Mouse (Mus musculus): ENCODE measurements around the gene Bmp6. TPM values are rescaled to one million over a fixed set of nuclear protein-coding genes. Genes with fewer than 3 reads are reported as not detected.

Gene Bmp6
- polyA plus RNA-seq, 2 experiments from 2014 or later: not detected

- no peak for ATAC-seq
Measured at GRCm38 (mm10) chr13:38516582-38516981, 171.7 kb downstream of the Bmp6 start.

GRCm38 (mm10) chr13:38520299-38520698, 175.4 kb downstream of the Bmp6 start:
- no peak for ATAC-seq

DNA sequence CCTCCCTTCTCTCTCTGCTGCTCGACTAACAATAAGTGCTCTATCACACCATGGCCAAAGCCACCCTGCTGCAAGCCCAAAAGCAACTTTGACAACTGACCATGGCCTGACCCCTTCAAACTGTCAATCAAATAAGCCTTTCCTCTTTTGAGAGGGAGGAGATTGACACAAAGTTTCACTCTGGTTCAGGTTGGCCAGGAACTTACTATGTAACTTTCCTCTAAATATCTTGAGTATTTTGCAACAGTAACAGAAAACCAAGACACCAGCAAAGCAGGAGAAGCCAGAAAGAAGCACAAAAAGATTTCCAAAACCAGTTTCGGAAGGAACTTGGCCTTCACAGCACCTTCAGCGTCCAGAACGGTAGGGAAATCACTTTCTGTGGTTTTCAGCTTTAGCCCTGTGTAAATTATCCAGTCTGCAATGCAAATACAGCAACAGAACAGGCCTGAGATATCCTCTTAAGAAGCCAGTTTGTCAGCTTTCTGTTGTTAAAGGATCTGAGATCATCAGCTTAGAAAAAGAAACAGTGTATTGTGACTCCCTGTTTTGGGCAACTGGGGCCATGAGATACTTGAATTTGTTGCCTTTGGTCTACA, 177.2 kb downstream of the Bmp6 start:
- no peak for ATAC-seq

DNA sequence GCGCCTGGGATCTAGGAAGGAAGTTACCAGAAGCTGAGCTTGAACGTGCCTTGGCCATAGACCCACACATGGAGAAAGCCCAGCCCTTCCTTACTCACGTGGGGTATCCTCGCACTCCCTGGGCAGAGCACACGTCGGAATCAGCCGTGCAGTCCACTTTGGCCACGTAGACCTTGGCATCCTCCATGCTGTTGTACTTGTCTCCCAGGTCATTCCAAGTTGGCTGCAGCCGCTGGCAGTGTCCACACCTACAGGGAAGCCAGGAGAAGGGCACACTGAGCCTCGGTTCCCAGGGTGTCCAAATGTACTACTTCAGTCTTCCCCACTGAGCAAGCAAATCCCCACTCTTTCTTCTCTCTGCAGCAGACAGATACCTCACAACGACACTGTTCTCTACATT, 178.3 kb downstream of the Bmp6 start:
- ATAC-seq: no peak

GRCm38 (mm10) chr13:38525261-38525660, 180.4 kb downstream of the Bmp6 start:
- no peak for ATAC-seq

GRCm38 (mm10) chr13:38526116-38526515, 181.2 kb downstream of the Bmp6 start:
- no peak for ATAC-seq

DNA sequence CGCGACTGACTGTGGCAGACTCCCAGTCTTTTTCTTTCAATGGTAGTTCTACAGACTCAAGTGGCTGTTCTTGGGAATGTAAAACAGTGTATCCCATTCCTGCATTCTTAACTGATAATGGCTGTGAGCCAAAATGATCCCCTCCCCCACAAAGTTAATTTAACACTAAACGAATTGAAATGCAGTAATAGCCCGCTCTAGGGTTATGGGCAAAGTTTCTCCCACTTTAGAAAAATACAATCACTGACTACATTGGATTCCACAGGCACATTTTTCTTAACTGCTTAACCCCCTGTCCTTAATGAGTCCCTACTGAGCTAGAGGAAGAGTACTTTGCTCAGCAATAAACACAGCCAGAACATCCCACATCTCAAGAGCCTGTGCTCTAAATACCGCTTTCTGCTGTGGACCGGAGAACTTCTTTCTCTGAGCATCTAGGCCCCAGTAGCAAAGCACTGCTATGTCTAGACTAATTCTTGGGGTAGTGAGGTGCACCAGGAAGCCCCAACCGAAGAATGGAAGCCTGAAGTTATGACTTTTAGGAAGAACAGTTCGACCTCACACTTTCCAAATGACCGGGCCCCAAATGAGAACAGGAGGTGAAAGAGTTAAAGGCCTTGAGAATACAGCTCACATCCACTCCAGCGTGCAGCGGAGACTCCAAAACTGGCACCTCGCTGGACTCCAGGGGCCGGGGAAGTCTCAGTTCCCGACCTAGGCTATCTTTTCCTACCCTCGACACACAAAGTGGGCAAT, 182.3 kb downstream of the Bmp6 start:
- ATAC-seq: no peak

GRCm38 (mm10) chr13:38527797-38528650, 183.1 kb downstream of the Bmp6 start:
- ATAC-seq: peak; percentile 87

DNA sequence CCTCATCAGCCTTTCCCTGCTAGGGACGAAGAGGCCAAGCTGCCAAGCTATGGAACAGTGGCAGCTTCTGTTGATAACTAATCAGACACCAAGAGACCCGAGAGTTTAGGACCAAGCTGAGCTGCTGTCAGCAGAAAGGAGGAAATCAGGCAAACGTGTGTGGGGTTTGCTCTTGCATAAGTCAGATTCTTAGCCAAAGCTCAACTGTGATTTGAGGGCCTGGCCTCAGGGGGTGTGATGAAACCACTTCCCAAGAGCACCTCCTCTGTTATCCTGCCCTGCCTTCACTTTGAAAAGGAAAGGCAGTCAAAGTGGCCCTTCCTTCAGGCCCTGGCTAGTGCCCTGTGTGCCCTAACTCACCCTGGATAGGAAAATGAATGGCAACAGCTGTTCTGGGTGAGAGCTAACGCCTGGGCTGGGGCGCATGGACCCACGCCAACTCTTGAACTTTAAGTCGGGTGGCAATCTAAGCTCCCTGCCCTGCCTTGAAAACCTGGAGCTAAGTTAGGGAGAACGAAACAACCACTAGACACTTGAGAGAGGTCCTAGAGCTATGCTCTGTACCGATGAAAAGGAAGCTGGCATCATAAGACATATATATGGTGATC, 183.9 kb downstream of the Bmp6 start, which contains the start of gene Txndc5:
Gene Txndc5 (minus strand): TSS at position 138 of the 608 bp plus-strand sequence.
- ATAC-seq: peak; percentile 16

DNA sequence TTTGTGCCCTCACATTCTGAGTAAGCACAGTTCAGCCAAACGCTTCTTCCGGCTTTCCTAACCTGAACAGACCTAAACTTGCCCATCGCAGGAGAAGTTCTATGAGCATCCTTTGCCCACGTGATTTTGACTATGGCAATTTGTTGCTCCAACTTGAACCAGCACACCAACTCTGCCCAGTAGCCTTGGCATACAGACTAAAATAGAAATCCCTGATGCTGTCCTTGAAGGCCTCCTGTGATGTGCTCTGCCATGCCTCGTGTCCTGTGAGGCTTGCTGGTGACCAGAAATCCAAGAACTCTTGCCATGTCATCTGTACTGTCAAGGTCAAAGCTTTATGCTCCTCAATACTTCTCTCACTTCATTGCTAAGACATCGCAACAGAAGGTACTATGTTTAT, 184.7 kb downstream of the Bmp6 start:
- ATAC-seq: no peak

DNA sequence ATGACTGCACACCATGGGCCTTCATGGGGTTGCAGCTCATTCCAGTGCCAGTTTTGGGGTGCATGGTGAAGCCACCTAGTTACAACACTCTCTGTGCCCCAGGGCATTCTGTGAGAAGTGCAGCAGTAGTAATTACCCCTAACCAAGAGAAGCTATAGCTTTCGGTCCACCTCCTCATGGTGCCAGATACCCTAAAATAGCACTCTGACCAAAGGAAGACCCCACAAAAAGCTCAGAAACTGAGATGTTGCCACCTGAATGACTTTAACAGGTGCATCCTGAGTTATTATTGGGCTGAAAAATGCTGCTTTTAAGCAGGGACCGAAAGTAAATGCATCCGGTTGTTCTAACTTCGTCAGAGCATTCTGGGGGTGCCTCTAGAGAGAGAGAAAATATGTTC, 186.6 kb downstream of the Bmp6 start:
- ATAC-seq: no peak

- ATAC-seq: no peak
Measured at GRCm38 (mm10) chr13:38533461-38533860, 188.6 kb downstream of the Bmp6 start.

GRCm38 (mm10) chr13:38534016-38534415, 189.1 kb downstream of the Bmp6 start:
- no peak for ATAC-seq

- no peak for ATAC-seq
Measured at GRCm38 (mm10) chr13:38534731-38535130, 189.8 kb downstream of the Bmp6 start.

DNA sequence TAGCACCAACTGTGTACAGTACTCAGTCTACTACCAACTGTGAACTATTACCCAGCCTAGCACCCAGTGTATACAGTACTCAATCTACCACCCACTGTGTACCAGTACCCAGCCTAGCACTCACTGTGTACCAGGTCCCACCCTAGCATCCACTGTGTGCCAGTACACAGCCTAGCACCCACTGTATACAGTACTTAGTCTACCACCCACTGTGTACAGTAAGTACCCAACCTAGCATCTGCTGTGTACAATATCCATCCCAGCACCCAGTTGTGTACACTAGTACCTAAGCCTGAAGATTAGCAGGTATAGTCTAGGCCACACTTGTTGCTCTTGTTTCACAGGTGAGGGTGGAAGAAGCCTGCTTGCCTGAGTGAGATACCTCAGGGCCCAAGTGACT, 192.6 kb downstream of the Bmp6 start:
- ATAC-seq: no peak

- ATAC-seq: no peak
Measured at GRCm38 (mm10) chr13:38539192-38539900, 194.4 kb downstream of the Bmp6 start.

GRCm38 (mm10) chr13:38543455-38544125, 198.7 kb downstream of the Bmp6 start:
- no peak for ATAC-seq

- no peak for ATAC-seq
Measured at GRCm38 (mm10) chr13:38544769-38545445, 200.0 kb downstream of the Bmp6 start.

DNA sequence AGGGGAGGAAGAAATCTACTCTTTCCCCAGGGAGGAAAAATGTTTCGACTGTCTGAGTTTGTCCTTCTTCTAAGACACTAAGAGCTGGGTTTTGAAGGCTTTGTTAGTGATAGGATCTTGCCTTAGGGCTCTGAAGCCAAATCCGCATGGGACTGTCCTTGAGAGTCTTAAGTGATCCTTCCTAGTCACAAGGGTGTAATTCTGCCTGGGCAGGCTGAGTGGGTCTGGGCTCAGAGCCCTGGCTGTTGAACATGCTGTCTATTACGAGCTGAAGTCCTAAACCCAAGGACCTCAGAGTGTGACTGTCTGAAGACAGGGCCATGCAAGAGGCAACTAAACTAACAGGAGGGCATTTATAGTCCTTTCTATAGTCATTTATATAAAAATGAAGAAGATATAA, 200.6 kb downstream of the Bmp6 start:
- no peak for ATAC-seq

DNA sequence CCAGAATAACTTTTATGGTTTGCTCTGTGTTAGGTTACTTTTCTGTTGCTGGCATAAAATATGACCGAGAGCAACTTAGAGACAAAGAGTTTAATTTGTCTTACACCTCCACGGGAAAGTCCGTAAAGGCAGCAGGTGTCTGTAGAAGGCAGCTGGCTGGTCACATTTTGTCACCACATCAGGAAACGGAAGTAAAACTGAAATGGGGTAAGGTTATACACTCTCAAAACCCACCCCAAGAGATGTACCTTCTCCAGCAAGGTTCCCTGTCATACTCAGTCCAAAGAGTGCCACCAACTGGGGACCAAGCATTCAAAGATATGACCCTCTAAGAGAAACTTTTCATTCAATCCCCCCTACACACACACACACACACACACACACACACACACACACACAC, 201.8 kb downstream of the Bmp6 start:
- no peak for ATAC-seq

- no peak for ATAC-seq
Measured at GRCm38 (mm10) chr13:38547717-38548116, 202.8 kb downstream of the Bmp6 start.

Data from activated CD4-positive, CD25-positive, alpha-beta regulatory T cell, adult 4 months (primary cell).